Mouse (Mus musculus): ENCODE measurements at regions not wholly inside any gene's neighbourhood (a gene's known extent, or its start where the extent isn't known, plus 50 kb on each side); places are given as distances from the start of the nearest gene placed in this dataset.

DNA sequence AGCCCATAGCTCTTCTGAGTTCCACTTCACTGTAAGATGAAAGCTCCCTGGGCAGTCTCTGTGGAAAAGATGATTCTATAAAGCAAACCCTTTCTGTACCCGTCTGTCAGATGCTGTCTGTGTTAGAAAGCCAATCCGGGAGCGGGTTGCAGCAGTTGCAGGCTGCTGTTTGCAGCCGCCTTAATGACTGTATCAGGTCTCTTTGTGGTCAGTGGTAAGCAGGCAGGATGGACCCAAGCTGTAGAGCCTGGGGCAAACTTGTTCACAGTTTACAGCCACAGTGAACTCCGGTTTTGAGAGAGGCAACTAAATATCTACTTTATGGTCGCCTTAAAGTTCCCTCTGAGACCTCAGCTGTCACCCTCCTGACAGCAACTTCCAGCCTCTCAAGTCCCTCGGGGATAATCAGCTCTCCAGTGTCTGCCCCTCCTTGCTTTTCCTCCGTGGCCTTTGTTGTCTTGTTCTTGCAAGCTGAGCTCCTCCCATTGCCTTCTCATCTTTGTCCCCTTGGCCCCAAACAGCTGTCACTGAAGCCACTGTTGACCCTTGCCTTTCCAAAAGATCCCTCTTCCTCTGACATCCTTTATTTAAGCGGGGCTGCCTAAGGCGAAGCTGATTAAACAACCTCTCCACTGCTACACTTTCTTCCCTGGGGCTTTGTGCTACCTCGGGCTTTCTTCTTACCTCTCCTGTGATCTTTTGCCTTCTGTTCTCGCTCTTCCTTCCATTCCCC is 565.1 kb downstream of the Bnc2 start:
- peak overlapping the region; percentile 7; the same call in 1 of the 2 replicates for H3K9ac ChIP-seq (replicated peaks; ENCODE audit: low read length)

DNA sequence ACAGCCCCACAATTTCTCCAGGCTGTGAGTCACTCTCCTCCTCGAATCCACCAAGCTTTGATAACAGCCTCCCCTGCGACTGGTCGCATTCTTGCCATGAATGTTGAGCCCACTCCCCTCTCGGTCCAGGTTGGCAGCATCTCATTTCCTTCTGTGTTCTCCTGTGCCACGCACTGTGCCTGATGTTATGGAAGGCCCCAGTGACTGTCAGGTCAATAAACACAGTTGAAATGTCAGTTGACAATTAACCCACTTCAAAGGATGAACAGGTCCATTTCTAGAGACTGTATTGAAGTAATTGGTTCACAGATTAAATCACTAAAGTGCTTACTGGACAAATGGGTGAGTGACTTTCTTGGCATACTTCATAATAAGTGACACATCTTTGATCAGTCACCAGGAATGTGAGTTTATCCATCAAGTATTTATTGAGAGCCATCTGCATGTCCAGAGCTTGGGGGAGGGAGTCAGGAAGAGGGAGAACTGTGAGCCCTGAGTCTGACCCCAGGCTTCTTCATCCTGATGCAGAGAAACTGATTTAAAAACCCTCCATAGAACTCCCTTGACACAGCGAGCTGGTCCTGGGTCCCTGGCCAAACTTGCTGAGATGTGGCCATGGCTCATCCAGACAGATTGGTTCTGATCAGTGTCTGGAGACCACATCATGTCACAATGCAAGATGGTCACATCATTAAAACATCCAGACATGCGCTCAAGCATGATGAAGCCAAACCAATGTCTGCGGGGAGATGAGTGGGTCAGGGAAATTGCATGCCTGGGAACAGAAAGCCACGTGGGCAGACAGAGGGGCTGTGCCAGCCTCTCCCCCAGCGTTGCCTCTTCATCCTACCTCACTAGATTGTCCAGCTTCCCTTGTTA is 560.7 kb downstream of the Bnc2 start:
- Histone ChIP-seq H3K4me1 (ENCODE audit: insufficient read depth, low read length) (peaks cover 13% of the 10 kb centered on the region), H3K9ac (replicated peaks; ENCODE audit: low read length) (no peak overlapping the region), H3K4me2 (replicated peaks; ENCODE audit: low read depth, low read length) (no peak overlapping the region), H3K9me3 (ENCODE audit: low read length) (no peaks in the 10 kb centered on the region), H3K36me3 (ENCODE audit: insufficient read depth, low read length) (no peaks in the 10 kb centered on the region), H3K4me3 (ENCODE audit: low read length) (no peak overlapping the region), H3K27me3 (ENCODE audit: insufficient read depth, low read length) (no peaks in the 10 kb centered on the region), H3K27ac (ENCODE audit: low read length) (no peak overlapping the region)
- 48% methylated on average over 10 of the region's 10 CpGs for WGBS
- peak; percentile 67; the same call in 1 of the 2 replicates for ATAC-seq (ENCODE audit: low FRiP score, low TSS enrichment)

More for the DNA sequence above, 565.1 kb downstream of the Bnc2 start:
- no peaks in the 10 kb centered on the region for H3K36me3 ChIP-seq (ENCODE audit: insufficient read depth, low read length)
- peaks cover 13% of the 10 kb centered on the region for H3K4me1 ChIP-seq (ENCODE audit: insufficient read depth, low read length)
- 0 out of 2 replicates have a peak overlapping the region, but pooled peaks have one; percentile 30 for H3K27ac ChIP-seq (ENCODE audit: low read length)
- ATAC-seq (ENCODE audit: low FRiP score, low TSS enrichment): peak; percentile 49; the same call in 1 of the 2 replicates
- WGBS: 12% methylated on average over 12 of the region's 12 CpGs
- H3K4me3 ChIP-seq (ENCODE audit: low read length): no peak overlapping the region
- H3K4me2 ChIP-seq (replicated peaks; ENCODE audit: low read depth, low read length): no peak overlapping the region
- no peaks in the 10 kb centered on the region for H3K27me3 ChIP-seq (ENCODE audit: insufficient read depth, low read length)
- H3K9me3 ChIP-seq (ENCODE audit: low read length): no peaks in the 10 kb centered on the region

- Histone ChIP-seq H3K36me3 (ENCODE audit: insufficient read depth, low read length) (no peaks in the 10 kb centered on the region), H3K9me3 (ENCODE audit: low read length) (no peaks in the 10 kb centered on the region), H3K27ac (ENCODE audit: low read length) (no peak overlapping the region), H3K4me3 (ENCODE audit: low read length) (no peak overlapping the region), H3K4me2 (replicated peaks; ENCODE audit: low read depth, low read length) (no peak overlapping the region), H3K27me3 (ENCODE audit: insufficient read depth, low read length) (no peaks in the 10 kb centered on the region), H3K9ac (replicated peaks; ENCODE audit: low read length) (no peak overlapping the region), H3K4me1 (ENCODE audit: insufficient read depth, low read length) (peaks cover 23% of the 10 kb centered on the region)
- ATAC-seq (ENCODE audit: low FRiP score, low TSS enrichment): no peak
- 97% methylated on average over 2 of the region's 2 CpGs for WGBS
Measured at GRCm38 (mm10) chr4:84118284-84118919, 556.7 kb downstream of the Bnc2 start.

- Histone ChIP-seq H3K36me3 (ENCODE audit: insufficient read depth, low read length) (no peaks in the 10 kb centered on the region), H3K27me3 (ENCODE audit: insufficient read depth, low read length) (no peaks in the 10 kb centered on the region), H3K4me2 (replicated peaks; ENCODE audit: low read depth, low read length) (no peak overlapping the region), H3K9ac (replicated peaks; ENCODE audit: low read length) (no peak overlapping the region), H3K4me3 (ENCODE audit: low read length) (no peak overlapping the region), H3K9me3 (ENCODE audit: low read length) (no peaks in the 10 kb centered on the region), H3K4me1 (ENCODE audit: insufficient read depth, low read length) (peaks cover 22% of the 10 kb centered on the region), H3K27ac (ENCODE audit: low read length) (peak overlapping the region; percentile 40)
- 28% methylated on average over 7 of the region's 7 CpGs for WGBS
- no peak for ATAC-seq (ENCODE audit: low FRiP score, low TSS enrichment)
Measured at GRCm38 (mm10) chr4:84119616-84120015, 555.5 kb downstream of the Bnc2 start.

GRCm38 (mm10) chr4:84120330-84120729 is 554.7 kb downstream of the Bnc2 start:
- H3K9ac ChIP-seq (replicated peaks; ENCODE audit: low read length): no peak overlapping the region; the same call in 1 of the 2 replicates
- ATAC-seq (ENCODE audit: low FRiP score, low TSS enrichment): peak; percentile 60

GRCm38 (mm10) chr4:84121442-84121841 is 553.6 kb downstream of the Bnc2 start:
- no peak for ATAC-seq (ENCODE audit: low FRiP score, low TSS enrichment)
- no peaks in the 10 kb centered on the region for H3K36me3 ChIP-seq (ENCODE audit: insufficient read depth, low read length)
- H3K9me3 ChIP-seq (ENCODE audit: low read length): no peaks in the 10 kb centered on the region
- H3K4me3 ChIP-seq (ENCODE audit: low read length): no peak overlapping the region
- H3K9ac ChIP-seq (replicated peaks; ENCODE audit: low read length): no peak overlapping the region
- no peaks in the 10 kb centered on the region for H3K27me3 ChIP-seq (ENCODE audit: insufficient read depth, low read length)
- no peak overlapping the region for H3K4me2 ChIP-seq (replicated peaks; ENCODE audit: low read depth, low read length)
- WGBS: 42% methylated on average over 10 of the region's 10 CpGs
- H3K4me1 ChIP-seq (ENCODE audit: insufficient read depth, low read length): peaks cover 30% of the 10 kb centered on the region
- H3K27ac ChIP-seq (ENCODE audit: low read length): no peak overlapping the region

More at GRCm38 (mm10) chr4:84120330-84120729, 554.7 kb downstream of the Bnc2 start:
- Histone ChIP-seq H3K27ac (ENCODE audit: low read length) (no peak overlapping the region), H3K9me3 (ENCODE audit: low read length) (no peaks in the 10 kb centered on the region), H3K4me2 (replicated peaks; ENCODE audit: low read depth, low read length) (no peak overlapping the region), H3K36me3 (ENCODE audit: insufficient read depth, low read length) (no peaks in the 10 kb centered on the region), H3K27me3 (ENCODE audit: insufficient read depth, low read length) (no peaks in the 10 kb centered on the region), H3K4me3 (ENCODE audit: low read length) (no peak overlapping the region), H3K4me1 (ENCODE audit: insufficient read depth, low read length) (peaks cover 21% of the 10 kb centered on the region)
- 43% methylated on average over 7 of the region's 7 CpGs for WGBS

- no peak overlapping the region for H3K4me2 ChIP-seq (replicated peaks; ENCODE audit: low read depth, low read length)
- no peak overlapping the region for H3K4me3 ChIP-seq (ENCODE audit: low read length)
- no peak overlapping the region for H3K27ac ChIP-seq (ENCODE audit: low read length)
- no peak overlapping the region for H3K9ac ChIP-seq (replicated peaks; ENCODE audit: low read length)
- WGBS: 47% methylated on average over 4 of the region's 4 CpGs
- no peaks in the 10 kb centered on the region for H3K36me3 ChIP-seq (ENCODE audit: insufficient read depth, low read length)
- peaks cover 16% of the 10 kb centered on the region for H3K4me1 ChIP-seq (ENCODE audit: insufficient read depth, low read length)
- H3K27me3 ChIP-seq (ENCODE audit: insufficient read depth, low read length): no peaks in the 10 kb centered on the region
- no peak for ATAC-seq (ENCODE audit: low FRiP score, low TSS enrichment)
- no peaks in the 10 kb centered on the region for H3K9me3 ChIP-seq (ENCODE audit: low read length)
Measured at GRCm38 (mm10) chr4:84126400-84126799, 548.7 kb downstream of the Bnc2 start.

DNA sequence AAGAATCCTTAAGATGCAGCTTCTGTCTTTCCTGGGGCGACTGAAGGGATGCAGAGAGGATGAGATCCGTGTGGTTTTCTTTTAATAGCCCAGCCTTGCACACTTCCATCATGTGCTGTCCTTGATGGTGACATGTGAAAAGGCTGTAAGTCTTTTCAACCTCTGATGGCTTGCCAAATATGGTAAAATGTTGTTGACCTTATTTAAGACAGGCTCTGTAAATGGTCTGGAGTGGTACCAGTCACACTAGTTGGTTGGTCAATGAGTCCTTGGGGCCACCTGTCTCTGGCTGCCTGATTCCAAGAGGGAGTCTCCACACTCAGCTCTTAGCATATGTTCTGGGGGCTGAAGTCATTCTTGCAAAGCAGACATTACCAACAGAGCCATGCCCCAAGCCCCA is 547.7 kb downstream of the Bnc2 start:
- ATAC-seq (ENCODE audit: low FRiP score, low TSS enrichment): no peak
- H3K9me3 ChIP-seq (ENCODE audit: low read length): no peaks in the 10 kb centered on the region
- H3K4me3 ChIP-seq (ENCODE audit: low read length): no peak overlapping the region
- no peaks in the 10 kb centered on the region for H3K36me3 ChIP-seq (ENCODE audit: insufficient read depth, low read length)
- H3K27me3 ChIP-seq (ENCODE audit: insufficient read depth, low read length): no peaks in the 10 kb centered on the region
- WGBS: 56% methylated on average over 2 of the region's 2 CpGs
- H3K27ac ChIP-seq (ENCODE audit: low read length): no peak overlapping the region
- H3K4me2 ChIP-seq (replicated peaks; ENCODE audit: low read depth, low read length): no peak overlapping the region
- H3K4me1 ChIP-seq (ENCODE audit: insufficient read depth, low read length): peaks cover 13% of the 10 kb centered on the region
- no peak overlapping the region for H3K9ac ChIP-seq (replicated peaks; ENCODE audit: low read length)

DNA sequence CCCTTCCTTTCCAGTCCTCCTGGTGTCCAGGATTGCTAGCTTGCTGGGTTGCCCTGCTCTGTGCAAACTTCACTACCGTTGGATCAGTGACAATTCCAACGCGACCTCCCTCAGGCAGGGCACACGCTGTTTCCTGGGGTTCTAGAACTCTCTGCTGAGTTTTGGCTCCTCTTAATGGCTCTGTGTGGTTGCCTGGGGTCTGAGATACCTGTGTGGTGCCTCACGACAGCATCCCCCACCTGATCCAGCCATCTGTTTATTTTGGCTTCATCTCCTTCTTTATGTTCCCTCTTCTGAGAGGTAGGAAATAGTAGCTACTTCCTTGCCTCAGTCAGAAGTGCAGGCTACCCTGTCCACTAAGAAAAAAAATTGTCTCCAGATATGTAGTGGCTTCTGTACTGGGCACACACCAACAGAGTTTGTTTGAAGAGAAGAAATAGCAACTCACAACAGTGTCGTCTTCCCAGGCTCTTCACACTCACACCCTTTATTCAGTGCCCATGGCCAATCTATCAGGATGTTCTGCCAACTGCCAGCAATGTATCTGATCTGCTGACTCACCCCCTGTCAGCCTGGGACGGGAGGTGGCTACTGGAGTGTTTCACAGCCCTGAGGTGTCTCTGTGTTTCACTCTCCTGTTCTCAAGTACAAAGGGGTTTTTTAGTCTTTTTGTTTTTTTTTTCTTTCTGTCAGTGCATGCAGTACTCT is 544.1 kb downstream of the Bnc2 start:
- Histone ChIP-seq H3K9ac (replicated peaks; ENCODE audit: low read length) (no peak overlapping the region), H3K4me2 (replicated peaks; ENCODE audit: low read depth, low read length) (no peak overlapping the region), H3K27me3 (ENCODE audit: insufficient read depth, low read length) (no peaks in the 10 kb centered on the region), H3K36me3 (ENCODE audit: insufficient read depth, low read length) (no peaks in the 10 kb centered on the region), H3K9me3 (ENCODE audit: low read length) (no peaks in the 10 kb centered on the region), H3K4me1 (ENCODE audit: insufficient read depth, low read length) (peaks cover 9% of the 10 kb centered on the region), H3K4me3 (ENCODE audit: low read length) (no peak overlapping the region), H3K27ac (ENCODE audit: low read length) (no peak overlapping the region)
- 56% methylated on average over 7 of the region's 7 CpGs for WGBS
- no peak for ATAC-seq (ENCODE audit: low FRiP score, low TSS enrichment)

Data from kidney, embryonic 16.5 days (tissue).